In genomic region chr4:133091459-133091785, GRCm38 (mm10) we compare ENCODE assay signal across 8 mouse cellular contexts. TPM values are rescaled to one million over a fixed set of nuclear protein-coding genes. Genes with fewer than 3 reads are reported as not detected.
A peak's percentile ranks its signal among the peaks of the same experiment; 100 is the strongest.
DNase-seq lines count a peak whose midpoint lies in the region; ATAC-seq and TF ChIP-seq lines count a peak whose summit lies in the region.

No protein-coding gene starts in this region.

- no peak overlapping the region for H3K4me3 ChIP-seq in heart, adult 2 months
- peak overlapping the region; percentile 21 for H3K4me3 ChIP-seq in megakaryocyte, embryonic 14.5 days (replicated peaks)
- H3K4me3 ChIP-seq in intestine, embryonic 15.5 days (replicated peaks) = no peak overlapping the region
- no peak overlapping the region for H3K4me3 ChIP-seq in stomach, embryonic 15.5 days (replicated peaks)

- no peaks in the 10 kb centered on the region for H3K36me3 ChIP-seq in heart, adult 2 months (ENCODE audit: control insufficient read depth, insufficient read depth, low read length)
- H3K36me3 ChIP-seq in megakaryocyte, embryonic 14.5 days (replicated peaks; ENCODE audit: low read length) = no peaks in the 10 kb centered on the region
- H3K36me3 ChIP-seq in intestine, embryonic 15.5 days = no peaks in the 10 kb centered on the region
- no peaks in the 10 kb centered on the region for H3K36me3 ChIP-seq in stomach, embryonic 15.5 days

- peak overlapping the region; percentile 20; the same call in 1 of the 2 replicates for H3K27ac ChIP-seq in heart, adult 2 months
- H3K27ac ChIP-seq in intestine, embryonic 15.5 days = peak overlapping the region; percentile 93
- peak overlapping the region; percentile 94 for H3K27ac ChIP-seq in stomach, embryonic 15.5 days

- peak; percentile 52; the same call in 1 of the 2 replicates for TF ChIP-seq EP300 in heart, adult 2 months (IDR thresholded peaks at IDR 0.05; ENCODE audit: insufficient read depth, low read depth, low read length)

- H3K27me3 ChIP-seq in heart, adult 2 months (ENCODE audit: control insufficient read depth, insufficient read depth, low read length) = no peaks in the 10 kb centered on the region
- H3K27me3 ChIP-seq in megakaryocyte, embryonic 14.5 days (replicated peaks) = peaks cover 65% of the 10 kb centered on the region
- no peaks in the 10 kb centered on the region for H3K27me3 ChIP-seq in intestine, embryonic 15.5 days (replicated peaks)
- no peaks in the 10 kb centered on the region for H3K27me3 ChIP-seq in stomach, embryonic 15.5 days (replicated peaks)

- no peak for TF ChIP-seq POLR2A in heart, adult 2 months (IDR thresholded peaks at IDR 0.05; ENCODE audit: insufficient read depth, low read depth, low read length)

- H3K4me1 ChIP-seq in heart, adult 2 months (ENCODE audit: control insufficient read depth, insufficient read depth, low read length) = peaks cover 45% of the 10 kb centered on the region
- peaks cover 78% of the 10 kb centered on the region for H3K4me1 ChIP-seq in megakaryocyte, embryonic 14.5 days
- H3K4me1 ChIP-seq in intestine, embryonic 15.5 days (replicated peaks) = peaks cover 80% of the 10 kb centered on the region
- peaks cover 87% of the 10 kb centered on the region for H3K4me1 ChIP-seq in stomach, embryonic 15.5 days

- intact Hi-C loops in heart, adult 2 months (cut with DNase I) = loop anchor here (5.0 kb wide), 1 partner anchor 34 kb away; no protein-coding TSS in a partner anchor

- TF ChIP-seq CTCF in heart, adult 2 months (IDR thresholded peaks at IDR 0.05) = no peak

- H3K4me2 ChIP-seq in intestine, embryonic 15.5 days (replicated peaks) = no peak overlapping the region
- no peak overlapping the region for H3K4me2 ChIP-seq in stomach, embryonic 15.5 days

- no peak overlapping the region for H3K9ac ChIP-seq in heart, adult 2 months (ENCODE audit: low read depth, low read length)
- no peak overlapping the region for H3K9ac ChIP-seq in intestine, embryonic 15.5 days
- no peak overlapping the region for H3K9ac ChIP-seq in stomach, embryonic 15.5 days

- no peaks in the 10 kb centered on the region for H3K9me3 ChIP-seq in megakaryocyte, embryonic 14.5 days
- H3K9me3 ChIP-seq in intestine, embryonic 15.5 days = no peaks in the 10 kb centered on the region
- no peaks in the 10 kb centered on the region for H3K9me3 ChIP-seq in stomach, embryonic 15.5 days

- ATAC-seq in megakaryocyte, adult 5-6 weeks (ENCODE audit: poor library complexity, severe bottlenecking) = no peak
- ATAC-seq in intestine, embryonic 15.5 days = no peak
- no peak for ATAC-seq in stomach, embryonic 15.5 days (ENCODE audit: insufficient read depth, low FRiP score, low read depth)

- 28% methylated on average over 4 of the region's 4 CpGs for WGBS in heart, adult 2 months
- 60% methylated on average over 4 of the region's 4 CpGs for WGBS in intestine, embryonic 15.5 days
- WGBS in stomach, embryonic 15.5 days = 57% methylated on average over 4 of the region's 4 CpGs

- DNase-seq in heart, adult 2 months = no peak
- no peak for DNase-seq in heart, adult 9 months (ENCODE audit: low spot score in 2 of 2)
- DNase-seq in gastrocnemius, postnatal 10 days = no peak
- DNase-seq in spleen, postnatal 4 days (ENCODE audit: low spot score in 2 of 2) = no peak

- no peaks in the 10 kb centered on the region for H3K79me2 ChIP-seq in heart, adult 2 months (replicated peaks; ENCODE audit: control insufficient read depth, insufficient read depth, low read length)

RNA-seq across cellular contexts. Expression of gene Wasf2, which starts 38.9 kb away (rescaled TPM):
- 10 to 100 TPM; 77.5 to 83.8 TPM for total RNA-seq in heart, adult 2 months (2021)
- 34.6 and 39.7 TPM in 2 replicates for polyA plus RNA-seq in heart, adult 2 months (2012; rRNA removed)
- polyA plus RNA-seq in megakaryocyte, embryonic 14.5 days (2012; ENCODE audit: insufficient read depth, low replicate concordance) = 43.7 and 76.2 TPM in 2 replicates
- total RNA-seq in megakaryocyte, adult 5-6 weeks (2015) = 226 and 236 TPM in 2 replicates
- total RNA-seq in megakaryocyte, adult 5-6 weeks (2017) = 56.9 and 75.4 TPM in 2 replicates
- polyA plus RNA-seq in intestine, embryonic 15.5 days (2015; fragmentation: Nextera tagmentation; extraction: Ambion mirVana) = 92.5 and 115 TPM in 2 replicates
- 109 TPM in 2 replicates for polyA plus RNA-seq in stomach, embryonic 15.5 days (2015; fragmentation: Nextera tagmentation; extraction: Ambion mirVana)
- 10 to 100 TPM; 73.1 to 88.7 TPM for total RNA-seq in gastrocnemius, postnatal 10 days (2021)

Comparison
In these comparisons a context has a peak if more than half of its experiments do, and no peak if none do; other contexts are left out.
1. H3K27ac ChIP-seq: peak in every context shown above with its lines; median percentile 94 in stomach, embryonic 15.5 days; 93 in intestine, embryonic 15.5 days; 20 in heart, adult 2 months.